Mouse (Mus musculus) adrenal gland, adult 8-10 months (tissue): ENCODE measurements around the gene Cyp4f18. TPM values are rescaled to one million over a fixed set of nuclear protein-coding genes. Genes with fewer than 3 reads are reported as not detected.
"Not testable (repeated sequence)": the region's sequence is repeated elsewhere in the genome, so short reads cannot be mapped to it uniquely, and the experiment has no call there.

ENCODE experiments used
- DNase-seq: peaks from one replicate; pipeline ENCODE4 v3.0.0; 2022
- total RNA-seq, 4 experiments: library from RNA; stranded (reverse); gene quantifications; 2 replicates each; pipeline ENCODE4 v1.2.4; 2022

The Cyp4f18 gene
- 10 to 100 TPM in 2 of 4 experiments, 1 to 10 TPM in 2; 5.3 to 12.2 (median 8.6) TPM for total RNA-seq

- DNase-seq = peak; percentile 27
These were observed at the start of gene Cyp4f18 for GRCm38 (mm10) chr8:72009473-72009872. Cyp4f18 (minus strand) TSS chr8:72009626.

- DNase-seq = not testable (repeated sequence)
These were observed 48.2 kb upstream of the Cyp4f18 start for GRCm38 (mm10) chr8:72057643-72058042.

- not testable (repeated sequence) for DNase-seq
These were observed 45.2 kb upstream of the Cyp4f18 start for GRCm38 (mm10) chr8:72054633-72055032.

GRCm38 (mm10) chr8:72042493-72042892, 33.1 kb upstream of the Cyp4f18 start:
- no peak for DNase-seq

GRCm38 (mm10) chr8:72040918-72041317, 31.5 kb upstream of the Cyp4f18 start, which contains the start of gene Olfr372:
Olfr372 (plus strand) TSS chr8:72041218.
- not testable (repeated sequence) for DNase-seq

- not testable (repeated sequence) for DNase-seq
These were observed 23.5 kb upstream of the Cyp4f18 start for GRCm38 (mm10) chr8:72032926-72033325.

- not testable (repeated sequence) for DNase-seq
These were observed 15.5 kb upstream of the Cyp4f18 start for GRCm38 (mm10) chr8:72024886-72025285.

GRCm38 (mm10) chr8:72019816-72020215, 10.4 kb upstream of the Cyp4f18 start:
- DNase-seq = no peak

GRCm38 (mm10) chr8:72019022-72019421, 9.6 kb upstream of the Cyp4f18 start:
- not testable (repeated sequence) for DNase-seq

GRCm38 (mm10) chr8:72018141-72018540, 8.7 kb upstream of the Cyp4f18 start:
- no peak for DNase-seq

- DNase-seq = not testable (repeated sequence)
These were observed 7.9 kb upstream of the Cyp4f18 start for GRCm38 (mm10) chr8:72017339-72017738.

- DNase-seq = peak; percentile 56
These were observed 4.2 kb upstream of the Cyp4f18 start for GRCm38 (mm10) chr8:72013506-72014228.

- no peak for DNase-seq
These were observed 1.2 kb downstream of the Cyp4f18 start for GRCm38 (mm10) chr8:72008134-72008641.

GRCm38 (mm10) chr8:72006763-72007162, 2.7 kb downstream of the Cyp4f18 start:
- no peak for DNase-seq

- DNase-seq = no peak
These were observed 3.5 kb downstream of the Cyp4f18 start for GRCm38 (mm10) chr8:72005912-72006311.

- DNase-seq = no peak
These were observed 6.5 kb downstream of the Cyp4f18 start for GRCm38 (mm10) chr8:72002942-72003341.

GRCm38 (mm10) chr8:72000223-72000622, 9.2 kb downstream of the Cyp4f18 start:
- no peak for DNase-seq

GRCm38 (mm10) chr8:71999434-71999833, 10.0 kb downstream of the Cyp4f18 start:
- no peak for DNase-seq

GRCm38 (mm10) chr8:71988867-71989599, 20.4 kb downstream of the Cyp4f18 start:
- DNase-seq = no peak

GRCm38 (mm10) chr8:71988110-71988866, 21.1 kb downstream of the Cyp4f18 start:
- peak; percentile 41 for DNase-seq

GRCm38 (mm10) chr8:71984601-71985000, 24.8 kb downstream of the Cyp4f18 start:
- no peak for DNase-seq

GRCm38 (mm10) chr8:71981456-71981855, 28.0 kb downstream of the Cyp4f18 start:
- no peak for DNase-seq

- DNase-seq = no peak
These were observed 28.4 kb downstream of the Cyp4f18 start for GRCm38 (mm10) chr8:71981032-71981431.
